Mouse (Mus musculus) spleen, adult 2 months (tissue): ENCODE data around the gene Rdh16f1. TPM values are rescaled to one million over a fixed set of nuclear protein-coding genes. Genes with fewer than 3 reads are reported as not detected.
"Not testable (repeated sequence)": the region's sequence is repeated elsewhere in the genome, so short reads cannot be mapped to it uniquely, and the experiment has no call there.

ENCODE experiments used
- DNase-seq, 2 experiments: peaks; one replicate each; pipeline versions ENCODE4 v3.0.0 to v3.0.0-alpha.2; 2012 to 2021; ENCODE audit warnings: low spot score in 2 of 2, low read depth in 1 of 2
- H3K27ac ChIP-seq: fragments of 200-500 bp; 2 replicates; pipeline ENCODE4 v1.5.1; 2012; ENCODE audit warnings: low read length, inconsistent platforms; ENCODE audit not compliant: insufficient read depth
- H3K27me3 ChIP-seq: fragments of 200-500 bp; 2 replicates; pipeline ENCODE4 v1.6.1; 2012; ENCODE audit warnings: mild to moderate bottlenecking, moderate library complexity, low read length, inconsistent platforms; ENCODE audit not compliant: control insufficient read depth, insufficient read depth
- H3K36me3 ChIP-seq: fragments of 200-500 bp; 2 replicates; pipeline ENCODE4 v1.6.1; 2012; ENCODE audit warnings: mild to moderate bottlenecking, low read length, inconsistent platforms; ENCODE audit not compliant: control insufficient read depth, insufficient read depth
- H3K4me1 ChIP-seq: fragments of 200-500 bp; 2 replicates; pipeline ENCODE4 v1.6.1; 2011; ENCODE audit warnings: inconsistent platforms; ENCODE audit not compliant: control insufficient read depth, insufficient read depth, insufficient read length
- H3K4me3 ChIP-seq: fragments of 200-500 bp; 2 replicates; pipeline ENCODE4 v1.5.1; 2011; ENCODE audit warnings: mild to moderate bottlenecking, inconsistent platforms; ENCODE audit not compliant: insufficient read depth, insufficient read length; ENCODE audit errors: extremely low read depth
- CTCF ChIP-seq: fragments of 200-500 bp; IDR thresholded peaks from 2 replicates; pipeline ENCODE4 v1.5.1; 2011; ENCODE audit warnings: mild to moderate bottlenecking, inconsistent platforms; ENCODE audit not compliant: insufficient read depth, insufficient read length, insufficient replicate concordance; ENCODE audit errors: extremely low read depth
- POLR2A ChIP-seq: fragments of 200-500 bp; IDR thresholded peaks from 2 replicates; pipeline ENCODE4 v1.6.1; 2011; ENCODE audit warnings: low read depth, low read length, inconsistent platforms
- WGBS: fragments of 180-500 bp; shearing (Covaris S2); methylation state at CpG from one replicate; pipeline ENCODE4 v1.1.7; 2018; 5-methylcytosine and 5-hydroxymethylcytosine counted together
- polyA plus RNA-seq: library from polyadenylated mRNA; depleted of rRNA; stranded (reverse); fragments of >200 nt; gene quantifications from 2 replicates; pipeline ENCODE4 v1.2.3, GENCODE M21; 2012

Gene Rdh16f1
- polyA plus RNA-seq, 1 experiment, result 0.94 TPM

- Histone ChIP-seq H3K27me3 (no peaks in the 10 kb centered on the region), H3K4me3 (no peak overlapping the region), H3K4me1 (no peaks in the 10 kb centered on the region), H3K27ac (no peak overlapping the region), H3K36me3 (no peaks in the 10 kb centered on the region)
- no peak for DNase-seq
- WGBS, result 74% methylated on average over 1 of the region's 1 CpGs
- TF ChIP-seq CTCF (no peak), POLR2A (no peak)
These were observed 39.7 kb downstream of the Rdh16f1 start for GRCm38 (mm10) chr10:127799295-127799694.

- WGBS, result 90% methylated on average over 6 of the region's 6 CpGs
- no peak for TF ChIP-seq CTCF
- TF ChIP-seq POLR2A, result no peak
- Histone ChIP-seq H3K27ac (no peak within 1 kb of the TSS), H3K4me1 (no peaks in the 10 kb centered on the region), H3K4me3 (no peak within 1 kb of the TSS), H3K36me3 (no peaks in the 10 kb centered on the region), H3K27me3 (no peaks in the 10 kb centered on the region)
- DNase-seq, result no peak
These were observed 41.3 kb downstream of the Rdh16f1 start, which contains the start of gene Rdh16 for GRCm38 (mm10) chr10:127800891-127801290. Gene Rdh16 (plus strand): TSS chr10:127801152.

- Histone ChIP-seq H3K4me1 (no peaks in the 10 kb centered on the region), H3K27ac (no peak overlapping the region), H3K27me3 (no peaks in the 10 kb centered on the region), H3K4me3 (no peak overlapping the region), H3K36me3 (no peaks in the 10 kb centered on the region)
- DNase-seq, result no peak
- WGBS, result 90% methylated on average over 2 of the region's 2 CpGs
- TF ChIP-seq POLR2A (no peak), CTCF (no peak)
These were observed 42.0 kb downstream of the Rdh16f1 start for GRCm38 (mm10) chr10:127801612-127802011.

GRCm38 (mm10) chr10:127802236-127802635, 42.6 kb downstream of the Rdh16f1 start:
- H3K4me1 ChIP-seq, result no peaks in the 10 kb centered on the region
- no peaks in the 10 kb centered on the region for H3K27me3 ChIP-seq
- H3K36me3 ChIP-seq, result no peaks in the 10 kb centered on the region
- H3K27ac ChIP-seq, result no peak overlapping the region
- WGBS, result 71% methylated on average over 5 of the region's 5 CpGs
- TF ChIP-seq POLR2A, result no peak
- TF ChIP-seq CTCF, result no peak
- no peak overlapping the region for H3K4me3 ChIP-seq
- no peak for DNase-seq

- TF ChIP-seq CTCF, result no peak
- TF ChIP-seq POLR2A, result no peak
- DNase-seq, result no peak
- 80% methylated on average over 7 of the region's 7 CpGs for WGBS
- no peaks in the 10 kb centered on the region for H3K27me3 ChIP-seq
- no peak overlapping the region for H3K27ac ChIP-seq
- no peak overlapping the region for H3K4me3 ChIP-seq
- H3K4me1 ChIP-seq, result no peaks in the 10 kb centered on the region
- no peaks in the 10 kb centered on the region for H3K36me3 ChIP-seq
These were observed 44.8 kb downstream of the Rdh16f1 start for GRCm38 (mm10) chr10:127804416-127804815.

- no peak for DNase-seq
- H3K36me3 ChIP-seq, result no peaks in the 10 kb centered on the region
- no peak overlapping the region for H3K27ac ChIP-seq
- TF ChIP-seq POLR2A (no peak), CTCF (no peak)
- H3K27me3 ChIP-seq, result no peaks in the 10 kb centered on the region
- H3K4me1 ChIP-seq, result no peaks in the 10 kb centered on the region
- no peak overlapping the region for H3K4me3 ChIP-seq
These were observed 56.3 kb downstream of the Rdh16f1 start for GRCm38 (mm10) chr10:127815888-127816287.

GRCm38 (mm10) chr10:127817268-127817910, 57.8 kb downstream of the Rdh16f1 start:
- H3K36me3 ChIP-seq, H3K4me1 ChIP-seq, H3K4me3 ChIP-seq, H3K27me3 ChIP-seq, H3K27ac ChIP-seq, DNase-seq: not testable (repeated sequence)
- 79% methylated on average over 4 of the region's 4 CpGs for WGBS

- DNase-seq, H3K4me3 ChIP-seq, H3K27ac ChIP-seq, H3K36me3 ChIP-seq, H3K4me1 ChIP-seq, H3K27me3 ChIP-seq: not testable (repeated sequence)
- 83% methylated on average over 2 of the region's 2 CpGs for WGBS
These were observed 62.2 kb downstream of the Rdh16f1 start for GRCm38 (mm10) chr10:127821806-127822205.
